Mouse (Mus musculus) bone marrow macrophage, adult 2 months (primary cell): Measurements from ENCODE around the gene Gm5134.

Experiments used
- CTCF ChIP-seq: IDR thresholded peaks from 2 replicates; pipeline ENCODE4 v1.5.1; 2012; ENCODE audit warnings: low read depth, mild to moderate bottlenecking, low read length, moderate library complexity
- POLR2A ChIP-seq: IDR thresholded peaks from 2 replicates; pipeline ENCODE4 v1.6.1; 2012; ENCODE audit warnings: mild to moderate bottlenecking, low read depth, low read length, borderline replicate concordance

GRCm38 (mm10) chr10:75906882-75907281 lies 47.4 kb upstream of the Gm5134 start:
- TF ChIP-seq POLR2A (no peak), CTCF (no peak)
